Mouse (Mus musculus): ENCODE measurements around the gene Slc4a8. TPM values are rescaled to one million over a fixed set of nuclear protein-coding genes. Genes with fewer than 3 reads are reported as not detected.

Gene Slc4a8
- total RNA-seq, 1 experiment, result 25.6 TPM

DNA sequence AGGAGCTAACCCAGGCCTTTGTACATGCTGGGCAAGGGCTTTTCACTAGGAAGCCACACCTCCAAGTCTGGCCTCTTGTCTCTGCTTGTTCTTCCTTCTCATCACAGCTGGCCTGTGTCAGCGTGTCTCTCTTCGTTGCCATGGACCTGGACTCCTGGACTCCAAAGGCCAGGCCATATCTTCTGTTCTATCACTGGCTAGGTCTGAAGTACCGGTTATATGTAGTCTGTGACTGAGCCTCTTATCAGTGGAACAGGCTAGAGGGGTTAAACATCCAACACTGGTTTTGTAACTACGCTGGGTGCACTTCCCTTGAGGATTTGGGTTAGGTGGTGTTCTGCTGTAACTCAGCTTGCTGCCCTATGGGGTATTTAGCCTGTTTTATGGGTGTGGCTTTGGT lies 39.5 kb upstream of the Slc4a8 start:
- TF ChIP-seq ZC3H11A (IDR thresholded peaks at IDR 0.05; ENCODE audit: borderline replicate concordance, low read depth, low read length), result no peak
- TF ChIP-seq HCFC1 (IDR thresholded peaks at IDR 0.05; ENCODE audit: borderline replicate concordance, insufficient read depth, low read length), result no peak
- no peak for TF ChIP-seq CHD2 (IDR thresholded peaks at IDR 0.05; ENCODE audit: low read depth, low read length)
- no peak for TF ChIP-seq ZNF384 (IDR thresholded peaks at IDR 0.05; ENCODE audit: low read depth, low read length)
- no peak for TF ChIP-seq MAFK (IDR thresholded peaks at IDR 0.05; ENCODE audit: insufficient read depth, low read depth, low read length)
- in situ Hi-C loops (cut with MboI; ENCODE audit: low sequenced_read_pairs in 2 of 2, unreplicated experiment in 2 of 2), result no loop called here
- 0 out of 4 replicates have a peak, but pooled peaks cover 0 to 3% of the 10 kb centered on the region in 2 experiments for H3K4me1 ChIP-seq (ENCODE audit: control insufficient read depth in 2 of 2, insufficient read depth in 2 of 2, low read length in 2 of 2, poor library complexity in 1 of 2)
- H3K36me3 ChIP-seq (ENCODE audit: control insufficient read depth, insufficient read depth, low read length, poor library complexity, severe bottlenecking), result no peaks in the 10 kb centered on the region
- no peaks in the 10 kb centered on the region for H3K9me3 ChIP-seq (ENCODE audit: control insufficient read depth, insufficient read depth, low read depth, low read length)
- DNase-seq (ENCODE audit: low read depth, low spot score), result no peak
- no peak overlapping the region for H3K4me3 ChIP-seq (ENCODE audit: insufficient read depth in 1 of 2, low read depth in 1 of 2, low read length in 2 of 2, poor library complexity in 1 of 2, severe bottlenecking in 1 of 2)
- H3K9ac ChIP-seq (ENCODE audit: insufficient read depth, low read depth, low read length, poor library complexity, severe bottlenecking), result no peak overlapping the region
- H3K27ac ChIP-seq (ENCODE audit: insufficient read depth, low read depth, low read length, poor library complexity, severe bottlenecking), result no peak overlapping the region

DNA sequence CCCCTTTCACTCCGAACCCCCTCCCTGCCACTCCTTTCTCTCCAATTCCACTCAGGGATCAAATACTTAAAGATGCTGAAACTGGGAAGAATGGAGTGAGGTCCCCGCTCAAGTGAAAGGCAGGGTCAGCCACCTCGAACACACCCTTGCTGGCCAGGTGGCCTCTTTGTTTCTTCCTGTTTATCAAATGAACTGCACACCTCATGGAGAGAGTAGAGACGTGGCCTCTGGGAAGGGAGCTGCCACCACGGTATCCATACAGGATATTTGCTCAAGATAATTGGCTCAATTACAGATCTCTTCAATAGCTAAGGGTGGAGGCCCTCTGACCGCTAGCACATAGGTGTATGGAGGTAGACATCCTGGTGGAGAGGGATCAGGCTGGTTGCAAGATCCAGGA lies 39.0 kb upstream of the Slc4a8 start:
- Histone ChIP-seq H3K9me3 (ENCODE audit: control insufficient read depth, insufficient read depth, low read depth, low read length) (no peaks in the 10 kb centered on the region), H3K36me3 (ENCODE audit: control insufficient read depth, insufficient read depth, low read length, poor library complexity, severe bottlenecking) (no peaks in the 10 kb centered on the region), H3K4me3 (ENCODE audit: insufficient read depth in 1 of 2, low read depth in 1 of 2, low read length in 2 of 2, poor library complexity in 1 of 2, severe bottlenecking in 1 of 2) (no peak overlapping the region), H3K4me1 (ENCODE audit: control insufficient read depth in 2 of 2, insufficient read depth in 2 of 2, low read length in 2 of 2, poor library complexity in 1 of 2) (0 out of 4 replicates have a peak, but pooled peaks cover 0 to 3% of the 10 kb centered on the region in 2 experiments), H3K27ac (ENCODE audit: insufficient read depth, low read depth, low read length, poor library complexity, severe bottlenecking) (no peak overlapping the region), H3K9ac (ENCODE audit: insufficient read depth, low read depth, low read length, poor library complexity, severe bottlenecking) (no peak overlapping the region)
- in situ Hi-C loops (cut with MboI; ENCODE audit: low sequenced_read_pairs in 2 of 2, unreplicated experiment in 2 of 2), result no loop called here
- no peak for DNase-seq (ENCODE audit: low read depth, low spot score)
- no peak for TF ChIP-seq ZNF384 (IDR thresholded peaks at IDR 0.05; ENCODE audit: low read depth, low read length)
- TF ChIP-seq ZC3H11A (IDR thresholded peaks at IDR 0.05; ENCODE audit: borderline replicate concordance, low read depth, low read length), result no peak
- no peak for TF ChIP-seq MAFK (IDR thresholded peaks at IDR 0.05; ENCODE audit: insufficient read depth, low read depth, low read length)
- no peak for TF ChIP-seq HCFC1 (IDR thresholded peaks at IDR 0.05; ENCODE audit: borderline replicate concordance, insufficient read depth, low read length)
- no peak for TF ChIP-seq CHD2 (IDR thresholded peaks at IDR 0.05; ENCODE audit: low read depth, low read length)

- no peaks in the 10 kb centered on the region for H3K36me3 ChIP-seq (ENCODE audit: control insufficient read depth, insufficient read depth, low read length, poor library complexity, severe bottlenecking)
- H3K27ac ChIP-seq (ENCODE audit: insufficient read depth, low read depth, low read length, poor library complexity, severe bottlenecking), result no peak overlapping the region
- H3K4me1 ChIP-seq (ENCODE audit: control insufficient read depth in 2 of 2, insufficient read depth in 2 of 2, low read length in 2 of 2, poor library complexity in 1 of 2), result 0 out of 4 replicates have a peak, but pooled peaks cover 0 to 3% of the 10 kb centered on the region in 2 experiments
- H3K9ac ChIP-seq (ENCODE audit: insufficient read depth, low read depth, low read length, poor library complexity, severe bottlenecking), result no peak overlapping the region
- TF ChIP-seq ZNF384 (IDR thresholded peaks at IDR 0.05; ENCODE audit: low read depth, low read length) (no peak), MAFK (IDR thresholded peaks at IDR 0.05; ENCODE audit: insufficient read depth, low read depth, low read length) (no peak), ZC3H11A (IDR thresholded peaks at IDR 0.05; ENCODE audit: borderline replicate concordance, low read depth, low read length) (no peak), CHD2 (IDR thresholded peaks at IDR 0.05; ENCODE audit: low read depth, low read length) (no peak), HCFC1 (IDR thresholded peaks at IDR 0.05; ENCODE audit: borderline replicate concordance, insufficient read depth, low read length) (no peak)
- no peak for DNase-seq (ENCODE audit: low read depth, low spot score)
- no peaks in the 10 kb centered on the region for H3K9me3 ChIP-seq (ENCODE audit: control insufficient read depth, insufficient read depth, low read depth, low read length)
- in situ Hi-C loops (cut with MboI; ENCODE audit: low sequenced_read_pairs in 2 of 2, unreplicated experiment in 2 of 2), result no loop called here
- no peak overlapping the region for H3K4me3 ChIP-seq (ENCODE audit: insufficient read depth in 1 of 2, low read depth in 1 of 2, low read length in 2 of 2, poor library complexity in 1 of 2, severe bottlenecking in 1 of 2)
Observed at GRCm38 (mm10) chr15:100723505-100723904, 38.0 kb upstream of the Slc4a8 start.

- peaks cover under 1 to 10% of the 10 kb centered on the region in 2 experiments; a peak in 1 of 4 replicates for H3K4me1 ChIP-seq (ENCODE audit: control insufficient read depth in 2 of 2, insufficient read depth in 2 of 2, low read length in 2 of 2, poor library complexity in 1 of 2)
- H3K36me3 ChIP-seq (ENCODE audit: control insufficient read depth, insufficient read depth, low read length, poor library complexity, severe bottlenecking), result no peaks in the 10 kb centered on the region
- in situ Hi-C loops (cut with MboI; ENCODE audit: low sequenced_read_pairs in 2 of 2, unreplicated experiment in 2 of 2), result no loop called here
Observed at GRCm38 (mm10) chr15:100726721-100727120, 34.8 kb upstream of the Slc4a8 start.

More at GRCm38 (mm10) chr15:100726721-100727120, 34.8 kb upstream of the Slc4a8 start:
- H3K9ac ChIP-seq (ENCODE audit: insufficient read depth, low read depth, low read length, poor library complexity, severe bottlenecking), result no peak overlapping the region
- no peaks in the 10 kb centered on the region for H3K9me3 ChIP-seq (ENCODE audit: control insufficient read depth, insufficient read depth, low read depth, low read length)
- no peak for DNase-seq (ENCODE audit: low read depth, low spot score)
- H3K4me3 ChIP-seq (ENCODE audit: insufficient read depth in 1 of 2, low read depth in 1 of 2, low read length in 2 of 2, poor library complexity in 1 of 2, severe bottlenecking in 1 of 2), result no peak overlapping the region
- no peak for TF ChIP-seq CHD2 (IDR thresholded peaks at IDR 0.05; ENCODE audit: low read depth, low read length)
- no peak for TF ChIP-seq HCFC1 (IDR thresholded peaks at IDR 0.05; ENCODE audit: borderline replicate concordance, insufficient read depth, low read length)
- no peak for TF ChIP-seq ZC3H11A (IDR thresholded peaks at IDR 0.05; ENCODE audit: borderline replicate concordance, low read depth, low read length)
- TF ChIP-seq ZNF384 (IDR thresholded peaks at IDR 0.05; ENCODE audit: low read depth, low read length), result no peak
- no peak for TF ChIP-seq MAFK (IDR thresholded peaks at IDR 0.05; ENCODE audit: insufficient read depth, low read depth, low read length)
- no peak overlapping the region for H3K27ac ChIP-seq (ENCODE audit: insufficient read depth, low read depth, low read length, poor library complexity, severe bottlenecking)

Measured in ES-E14 (cell line).